Mouse (Mus musculus): ENCODE measurements at regions not wholly inside any gene's neighbourhood (a gene's known extent, or its start where the extent isn't known, plus 50 kb on each side); places are given as distances from the start of the nearest gene placed in this dataset.

GRCm38 (mm10) chr14:8935121-8935520 is 269.1 kb upstream of the 4930452B06Rik start:
- peak; percentile 43 for DNase-seq

Data from kidney, adult 9 months (tissue).